Mouse (Mus musculus): ENCODE results near the gene Hes3.

DNA sequence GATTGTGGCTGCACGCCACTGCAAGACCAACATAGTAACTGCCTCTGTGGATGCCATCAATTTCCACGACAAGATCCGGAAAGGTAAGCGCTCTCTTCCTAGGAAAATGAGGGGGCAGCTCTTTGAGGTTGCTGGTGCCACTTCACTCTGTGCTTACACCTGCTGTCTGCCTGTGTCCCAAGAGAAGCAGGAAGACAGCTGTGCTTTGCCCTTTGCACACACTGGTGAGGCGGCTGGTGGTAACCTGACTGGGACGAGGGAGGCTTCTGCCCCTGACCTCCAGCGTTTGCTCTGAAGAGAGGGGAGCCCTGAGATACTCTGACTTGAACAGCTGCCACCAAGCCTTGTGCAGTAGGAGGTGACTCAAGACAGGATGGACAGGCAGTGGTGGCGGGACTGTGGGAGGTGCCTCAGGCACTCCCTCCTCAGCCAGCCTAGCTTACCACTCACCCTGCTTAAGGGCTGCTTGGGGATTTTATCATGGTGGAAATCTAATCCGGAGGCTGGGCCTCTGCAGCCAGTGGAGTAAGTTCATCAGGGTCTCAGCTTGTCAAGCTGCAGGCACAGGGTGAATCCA is 38.2 kb downstream of the Hes3 start:
- no peak for TF ChIP-seq CTCF (IDR thresholded peaks at IDR 0.05; ENCODE audit: control insufficient read depth, insufficient read depth, low read length)
- no peak for TF ChIP-seq POLR2A (IDR thresholded peaks at IDR 0.05; ENCODE audit: borderline replicate concordance, control insufficient read depth, low read depth, low read length)

Measured in bone marrow, adult 2 months (tissue).